Mouse (Mus musculus) left cerebral cortex, postnatal 36 days (tissue): ENCODE data around the gene Baz1a. TPM values are rescaled to one million over a fixed set of nuclear protein-coding genes. Genes with fewer than 3 reads are reported as not detected.
A peak's percentile ranks its signal among the peaks of the same experiment; 100 is the strongest.
"Not testable (repeated sequence)": the region's sequence is repeated elsewhere in the genome, so short reads cannot be mapped to it uniquely, and the experiment has no call there.

Experiments used
- DNase-seq, 2 experiments: peaks; one replicate each; pipeline ENCODE4 v3.0.0; 2021 to 2022; ENCODE audit warnings: low spot score in 2 of 2, mixed read lengths in 1 of 2
- intact Hi-C: fragments of 180-260 bp; cut with DNase I; formaldehyde crosslinking; loops from one replicate; pipeline ENCODE4 v1.15.1; 2025
- total RNA-seq, 2 experiments: library from RNA; stranded (reverse); gene quantifications; 2 replicates each; pipeline ENCODE4 v1.2.3; 2021

Gene Baz1a
- total RNA-seq, 2 experiments from 2014 or later: 2.4 to 5.3 TPM

DNA sequence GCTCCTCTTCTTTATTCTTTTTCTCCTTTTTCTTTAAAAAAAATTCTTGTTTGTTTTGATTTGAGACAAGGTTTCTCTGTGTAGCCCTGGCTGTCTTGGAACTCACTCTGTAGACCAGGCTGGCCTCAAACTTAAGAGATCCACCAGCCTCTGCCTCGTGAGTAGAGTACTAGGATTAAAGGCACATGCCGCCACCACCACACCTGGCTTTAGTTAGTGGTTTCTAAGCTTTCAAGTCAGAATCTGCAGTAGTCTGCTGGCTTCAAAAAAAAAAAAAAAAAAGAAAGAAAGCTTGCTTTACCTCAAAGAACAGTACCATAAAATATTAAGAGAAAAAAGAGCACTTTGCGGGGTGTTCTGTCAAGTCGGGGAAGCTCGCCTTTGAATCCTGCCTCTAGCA, 1.3 kb upstream of the Baz1a start:
- DNase-seq: no peak

DNA sequence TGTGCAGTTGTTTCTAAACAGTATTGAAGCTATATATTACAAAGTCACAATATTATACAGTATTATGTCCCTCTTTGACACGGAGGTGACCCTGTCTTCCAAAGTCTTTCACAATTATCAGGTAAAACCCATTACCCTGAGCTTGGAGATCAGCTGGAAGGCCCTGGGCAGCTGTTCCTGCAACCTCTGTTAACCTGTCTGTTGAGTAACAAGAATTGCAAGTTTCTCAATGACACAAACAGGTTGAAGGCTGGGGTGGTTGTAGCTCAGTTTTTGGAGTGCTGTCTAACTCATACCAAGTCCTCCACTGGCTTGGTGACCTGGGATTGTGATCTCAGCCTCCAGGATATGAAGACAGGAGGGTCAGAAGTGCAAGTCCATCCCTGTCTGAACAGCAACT, 1.1 kb downstream of the Baz1a start:
- no peak for DNase-seq
- intact Hi-C loops: no loop called here

More for the DNA sequence above, 1.3 kb upstream of the Baz1a start:
- intact Hi-C loops: no loop called here

DNA sequence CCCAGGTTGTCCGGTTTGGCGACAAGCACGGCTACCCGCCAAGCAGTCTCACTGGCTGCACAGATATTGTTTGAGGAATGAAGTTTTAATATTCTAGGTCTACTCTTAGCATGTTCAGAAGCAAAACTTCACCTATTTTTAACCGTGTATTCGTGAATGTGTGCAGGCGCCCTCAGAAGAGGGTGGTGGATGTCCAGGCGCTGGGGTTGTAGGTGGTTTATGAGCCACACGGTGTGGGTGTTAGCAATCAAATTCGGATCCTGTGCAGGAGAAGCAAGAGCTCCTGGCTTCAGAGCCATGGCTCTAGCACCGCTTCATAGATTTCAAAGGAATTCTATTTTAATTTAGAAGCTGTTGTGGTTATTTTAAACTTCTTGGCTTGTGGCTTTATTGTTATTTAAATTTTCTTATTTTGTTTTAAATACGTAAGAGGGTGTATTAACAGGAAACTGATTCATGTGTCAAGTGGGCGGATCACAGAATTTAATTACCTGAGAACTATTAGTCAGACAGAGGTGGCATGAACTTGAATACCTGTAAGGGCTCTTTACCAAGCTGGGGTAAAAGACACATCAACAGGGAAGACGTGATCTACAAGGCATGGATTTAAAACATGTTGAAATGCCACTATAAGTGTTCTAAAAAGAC, 6.7 kb downstream of the Baz1a start:
- peak; percentile 21 to 43 for DNase-seq
- intact Hi-C loops: loop anchor here (2.0 kb wide), 1 partner anchor 23 kb away; no protein-coding TSS in a partner anchor

DNA sequence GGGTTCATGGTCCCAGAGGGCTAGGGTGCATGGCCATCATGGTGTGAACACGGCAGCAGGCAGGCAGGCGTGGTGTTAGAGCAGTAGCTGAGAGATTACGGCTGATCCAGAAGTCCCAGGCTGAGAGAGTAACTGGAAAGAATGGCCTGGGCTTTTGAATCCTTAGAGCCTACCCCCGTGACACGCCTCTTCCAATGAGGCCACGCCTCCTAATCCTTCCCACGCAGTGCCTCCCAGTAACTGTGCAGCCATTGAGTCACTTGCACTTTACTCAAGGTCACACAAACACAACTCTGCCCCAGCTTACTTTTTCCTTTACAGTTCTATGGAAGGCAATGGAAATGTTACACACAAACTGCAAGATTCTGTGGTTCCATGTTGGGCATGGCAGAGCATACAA, 8.1 kb downstream of the Baz1a start:
- DNase-seq: no peak
- intact Hi-C loops: loop anchor here (2.0 kb wide), 1 partner anchor 21 kb away; no protein-coding TSS in a partner anchor

DNA sequence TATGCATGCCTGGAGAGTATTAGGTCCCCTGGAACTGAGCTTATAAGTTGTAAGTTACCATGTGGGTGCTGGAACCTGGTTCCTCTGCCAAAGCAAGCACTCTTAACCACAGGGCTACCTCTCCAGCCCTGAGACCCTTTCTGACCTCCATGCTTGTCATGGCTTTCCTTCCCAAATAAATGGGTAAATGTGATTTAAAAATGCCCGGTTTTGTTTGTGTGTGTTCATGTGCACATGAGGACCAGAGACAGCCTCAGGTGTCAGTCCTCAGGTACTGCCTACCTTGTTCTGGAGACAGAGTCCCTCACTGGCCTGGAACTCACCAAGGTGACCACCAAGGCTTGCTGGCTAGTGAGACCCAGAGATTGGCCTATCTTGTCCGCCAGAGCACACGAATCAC, 9.8 kb downstream of the Baz1a start:
- no peak for DNase-seq
- intact Hi-C loops: no loop called here

DNA sequence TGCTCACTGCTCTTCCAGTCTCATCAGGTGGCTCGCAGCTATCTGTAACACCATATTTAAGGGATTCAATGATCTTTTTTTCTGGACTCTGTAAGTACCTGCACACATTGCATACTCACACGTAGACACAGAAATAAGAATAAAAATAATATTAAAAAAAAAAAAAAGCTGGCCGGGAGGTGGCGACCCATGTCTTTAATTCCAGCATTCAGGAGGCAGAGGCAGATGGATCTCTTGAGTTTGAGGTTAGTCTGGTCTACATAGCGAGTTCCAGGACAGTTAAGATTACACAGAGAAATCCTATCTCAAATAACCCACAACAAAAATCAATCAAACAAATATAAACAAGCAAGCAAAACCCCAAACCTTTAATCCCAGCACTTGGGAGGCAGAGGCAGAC, 10.3 kb downstream of the Baz1a start:
- DNase-seq: no peak
- intact Hi-C loops: no loop called here

DNA sequence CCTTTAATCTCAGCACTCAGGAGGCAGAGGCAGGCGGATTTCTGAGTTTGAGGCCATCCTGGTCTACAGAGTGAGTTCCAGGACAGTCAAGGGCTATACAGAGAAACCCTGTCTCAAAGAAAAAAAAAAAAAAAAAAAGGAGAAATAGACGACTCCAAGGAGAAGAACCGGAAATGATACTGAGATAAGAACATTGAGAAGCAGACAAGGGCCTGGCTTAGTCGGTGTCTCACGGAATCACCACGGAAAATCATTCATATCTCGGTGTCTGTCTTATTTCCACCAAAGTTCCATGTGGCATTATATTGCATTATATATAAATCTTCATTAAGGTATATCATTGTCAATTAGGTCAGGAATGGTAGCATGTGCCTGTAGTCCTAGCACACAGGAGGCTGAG, 11.6 kb downstream of the Baz1a start:
- DNase-seq, intact Hi-C loops: not testable (repeated sequence)

DNA sequence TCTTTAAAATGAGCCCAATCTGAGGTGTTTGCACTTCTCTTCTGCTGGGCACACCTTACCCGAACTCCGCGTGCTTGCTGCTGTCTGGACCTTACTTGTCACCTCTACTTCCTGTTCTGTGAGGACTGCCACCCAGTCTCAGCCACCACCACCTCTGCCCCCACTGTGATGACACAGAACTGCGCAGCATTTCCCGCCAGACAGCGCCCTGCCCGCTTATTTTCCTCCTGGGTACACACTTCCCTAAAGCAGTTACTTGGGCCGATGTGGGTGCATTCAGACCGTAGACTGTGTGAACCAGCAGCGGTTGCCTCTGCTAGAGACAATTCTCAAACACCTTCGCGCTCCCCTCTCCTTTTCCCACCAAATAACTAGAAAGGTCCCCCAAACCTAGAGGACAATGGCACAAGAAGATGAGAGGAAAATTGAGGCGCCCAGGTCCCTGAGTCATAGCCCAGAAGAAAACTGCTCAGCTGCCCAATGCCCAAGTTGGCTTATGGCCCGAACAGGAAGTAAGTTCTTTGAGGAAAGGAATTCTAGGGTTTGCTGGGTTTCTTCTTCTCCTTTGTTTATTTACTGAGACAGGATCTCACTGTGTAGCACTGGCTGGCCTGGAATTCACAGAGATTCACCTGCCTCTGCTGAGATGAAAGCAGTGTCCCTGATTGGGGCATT, 15.0 kb downstream of the Baz1a start:
- intact Hi-C loops: no loop called here
- no peak for DNase-seq

DNA sequence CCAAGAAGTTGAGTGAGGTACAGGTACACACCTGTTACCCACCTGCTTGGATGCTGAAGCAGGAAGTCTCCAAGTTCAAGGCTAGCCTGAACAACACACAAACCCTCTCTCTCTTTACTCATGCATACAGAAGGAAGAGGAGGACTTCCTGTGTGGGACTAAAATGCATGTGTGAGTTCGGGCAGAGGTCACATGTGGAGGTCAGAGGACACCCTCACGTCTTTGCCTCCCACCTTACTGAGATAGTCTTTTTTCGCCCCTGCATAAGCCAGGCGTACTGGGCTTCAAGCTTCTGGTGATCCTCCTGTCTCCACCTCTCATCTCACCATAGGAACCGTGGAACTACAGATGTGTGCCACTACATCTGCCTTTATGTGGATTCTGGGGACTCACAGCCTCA, 15.7 kb downstream of the Baz1a start:
- DNase-seq: no peak
- intact Hi-C loops: no loop called here

DNA sequence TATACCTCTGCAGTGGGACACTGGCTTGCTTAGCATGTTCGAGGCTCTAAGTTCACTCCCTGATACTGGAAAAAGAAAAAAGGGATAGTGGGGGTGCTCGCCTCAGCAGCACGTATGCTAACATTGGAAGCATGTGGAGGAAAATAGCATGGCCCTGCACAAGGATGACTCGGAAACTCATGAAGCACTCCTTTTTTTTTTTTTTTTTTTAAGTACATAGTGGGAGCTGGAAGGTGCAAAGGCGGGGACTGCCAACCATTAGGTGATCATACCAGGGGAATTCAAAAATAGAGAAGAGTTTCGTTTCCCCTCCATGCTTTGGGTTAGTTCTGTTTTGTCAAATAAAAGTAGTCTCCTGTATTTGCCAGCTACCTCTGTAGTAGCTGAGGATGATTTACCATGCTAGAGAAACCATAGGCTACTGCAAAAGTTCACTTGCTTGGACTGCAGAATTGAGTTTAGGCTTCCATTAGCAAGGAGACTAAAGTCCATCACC, 17.1 kb downstream of the Baz1a start:
- no peak for DNase-seq
- intact Hi-C loops: no loop called here

DNA sequence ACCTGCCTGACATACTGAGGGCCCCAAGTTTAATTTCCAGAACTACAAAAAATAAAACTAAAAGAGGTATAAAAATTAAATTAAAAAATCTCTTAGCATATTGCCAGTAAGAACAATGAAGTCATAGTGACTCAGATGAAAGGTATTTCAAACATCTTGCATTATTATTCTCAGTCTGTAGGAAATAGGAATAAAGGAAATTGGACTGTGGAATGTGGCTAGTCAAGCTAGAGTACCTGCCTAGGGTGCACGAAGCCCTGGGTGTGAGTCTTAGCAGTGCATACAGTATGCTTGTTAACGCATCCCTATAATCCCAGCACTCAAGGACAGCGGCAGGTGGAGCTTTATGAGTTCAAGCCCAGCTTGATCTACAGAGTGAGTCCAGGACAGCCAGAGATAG, 18.2 kb downstream of the Baz1a start:
- DNase-seq: no peak
- intact Hi-C loops: no loop called here

DNA sequence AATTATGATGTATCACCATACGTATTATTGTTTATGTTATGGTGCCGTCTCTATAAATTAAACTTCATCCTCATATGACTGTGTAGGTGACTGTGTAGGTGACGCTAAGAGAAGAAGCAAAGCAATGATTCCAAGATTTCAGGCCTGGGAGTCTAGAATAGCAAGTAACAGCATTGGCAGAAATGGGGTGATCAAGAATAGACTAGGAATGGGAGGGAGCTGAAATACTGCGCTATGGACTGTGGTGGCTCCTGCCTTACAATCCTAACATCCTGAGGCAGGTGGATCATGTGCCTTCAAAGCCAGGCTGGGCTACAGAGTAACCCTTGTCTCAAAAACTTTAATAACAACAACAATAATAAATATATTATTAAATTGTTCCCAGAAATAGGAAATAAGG, 19.7 kb downstream of the Baz1a start:
- intact Hi-C loops: no loop called here
- DNase-seq: no peak

DNA sequence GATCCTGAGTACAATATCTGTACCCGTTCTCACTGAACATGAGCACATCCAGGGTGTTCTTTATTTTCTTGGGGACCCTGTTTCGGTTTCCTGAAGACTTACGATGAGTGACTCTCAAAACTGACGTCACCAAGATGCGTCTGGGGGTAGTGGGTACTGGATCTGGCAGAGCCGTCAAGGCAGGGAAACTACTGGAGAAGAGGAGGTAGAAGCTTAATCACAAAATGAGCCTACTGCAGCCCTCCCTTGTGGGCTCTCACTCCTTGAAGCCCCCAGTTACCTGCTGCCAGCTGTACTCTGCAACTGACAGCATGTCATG, 20.1 kb downstream of the Baz1a start:
- intact Hi-C loops: no loop called here
- DNase-seq: peak; percentile 7 to 18

DNA sequence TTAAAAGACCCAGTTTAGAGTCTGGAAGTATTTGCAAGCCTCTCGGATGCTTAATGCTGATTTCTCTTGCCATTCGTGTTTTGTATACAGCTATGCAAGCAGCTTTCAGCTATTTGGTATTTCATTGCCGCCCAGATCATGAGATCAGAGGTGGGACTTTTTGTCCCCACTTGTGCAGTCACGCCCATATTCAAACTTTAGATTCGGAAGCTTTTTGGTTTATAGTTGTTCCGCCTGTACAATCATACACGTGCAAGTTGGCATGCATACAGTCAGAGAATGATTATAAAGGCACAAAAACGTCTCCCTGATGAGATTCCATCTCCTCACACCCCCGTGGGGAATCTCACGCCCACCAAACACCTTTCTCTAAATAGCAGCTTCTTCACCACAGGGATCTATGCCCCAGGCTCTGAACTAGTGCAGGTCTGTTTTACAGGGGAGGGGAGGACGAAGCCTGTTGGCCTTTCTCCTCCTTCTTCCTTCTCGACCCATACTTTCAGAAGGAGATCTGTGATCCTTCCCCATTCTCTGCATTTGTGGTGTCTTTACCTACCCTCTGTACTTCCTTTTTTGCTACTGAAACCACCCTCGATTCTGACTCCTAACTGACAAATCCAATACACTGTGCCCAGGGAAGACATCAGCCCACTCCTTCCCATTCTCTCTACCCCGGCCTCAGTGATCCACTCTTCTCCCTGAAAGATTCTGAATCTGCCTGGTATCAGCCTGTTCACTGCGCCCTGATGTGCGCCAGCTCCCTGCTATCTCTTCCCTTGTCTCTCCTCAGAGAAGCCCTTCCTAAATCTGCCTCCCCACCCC, 20.7 kb downstream of the Baz1a start:
- peak in 1 of 2 experiments; percentile 17 for DNase-seq
- intact Hi-C loops: no loop called here

DNA sequence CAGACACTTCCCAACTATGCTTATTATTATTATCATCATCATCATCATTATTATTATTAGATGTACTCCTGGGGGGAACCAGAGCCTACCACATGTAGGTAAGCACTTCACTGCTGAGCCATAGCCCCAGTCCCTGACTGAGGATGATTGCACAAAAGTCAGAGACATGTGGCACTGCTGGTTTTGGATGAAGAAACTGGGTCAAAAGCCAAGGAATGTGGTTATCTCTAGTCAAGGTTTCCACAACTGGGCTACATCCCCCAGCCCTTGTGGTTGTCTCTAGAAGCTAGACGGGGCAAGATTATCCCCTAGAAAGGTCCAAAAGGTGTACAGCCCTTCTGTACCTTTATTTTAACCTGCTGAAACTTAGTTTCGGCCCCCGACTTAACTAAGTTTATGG, 21.3 kb downstream of the Baz1a start:
- intact Hi-C loops: no loop called here
- no peak for DNase-seq

DNA sequence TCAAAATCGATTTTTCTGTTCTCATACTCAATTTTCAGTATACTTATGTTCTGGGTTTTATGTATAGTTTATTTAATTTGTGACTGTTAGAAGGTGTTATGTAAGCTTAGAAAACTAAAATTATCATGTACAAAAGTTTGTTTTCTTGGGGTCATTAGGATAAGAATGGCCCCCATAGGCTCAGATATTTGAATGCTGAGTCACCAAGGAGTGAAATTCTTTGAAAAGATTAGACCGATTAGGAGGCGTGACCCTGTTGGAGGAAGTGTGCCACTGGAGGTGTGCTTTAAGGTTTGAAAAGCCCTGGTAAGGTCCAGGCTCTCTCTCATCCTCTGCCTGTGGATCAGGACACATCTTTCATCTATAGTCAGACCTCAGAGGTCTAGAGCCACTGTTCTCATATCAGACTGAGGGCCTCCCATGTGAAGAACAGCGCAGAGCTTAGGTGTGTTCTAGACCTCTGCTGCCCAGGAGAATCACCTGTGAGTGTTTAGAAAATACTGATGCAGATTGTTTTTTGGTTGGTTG, 25.8 kb downstream of the Baz1a start:
- DNase-seq: no peak
- intact Hi-C loops: loop anchor here (10.0 kb wide), 1 partner anchor 124 kb away; the partner anchor contains the start of gene Cfl2

DNA sequence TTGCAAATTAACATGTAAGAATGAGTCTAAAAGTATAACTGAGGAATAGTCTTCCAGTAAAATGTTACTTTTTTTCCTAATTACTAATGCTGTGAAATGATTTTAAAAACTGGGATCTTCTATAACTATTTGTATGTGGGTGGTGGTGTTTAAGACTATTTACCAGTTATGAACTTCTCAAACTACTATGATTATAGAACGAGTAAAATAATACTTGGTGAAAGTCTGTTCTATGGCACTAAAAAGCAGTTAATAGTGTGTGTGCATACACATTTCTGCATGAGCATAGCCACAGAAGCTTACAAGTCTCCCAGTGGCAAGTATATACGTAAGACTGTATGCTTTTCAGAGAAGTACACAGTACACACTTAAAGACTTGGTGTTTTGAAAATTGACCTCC, 27.0 kb downstream of the Baz1a start:
- intact Hi-C loops: loop anchor here (10.0 kb wide), 1 partner anchor 122 kb away; the partner anchor contains the start of gene Cfl2
- DNase-seq: no peak

DNA sequence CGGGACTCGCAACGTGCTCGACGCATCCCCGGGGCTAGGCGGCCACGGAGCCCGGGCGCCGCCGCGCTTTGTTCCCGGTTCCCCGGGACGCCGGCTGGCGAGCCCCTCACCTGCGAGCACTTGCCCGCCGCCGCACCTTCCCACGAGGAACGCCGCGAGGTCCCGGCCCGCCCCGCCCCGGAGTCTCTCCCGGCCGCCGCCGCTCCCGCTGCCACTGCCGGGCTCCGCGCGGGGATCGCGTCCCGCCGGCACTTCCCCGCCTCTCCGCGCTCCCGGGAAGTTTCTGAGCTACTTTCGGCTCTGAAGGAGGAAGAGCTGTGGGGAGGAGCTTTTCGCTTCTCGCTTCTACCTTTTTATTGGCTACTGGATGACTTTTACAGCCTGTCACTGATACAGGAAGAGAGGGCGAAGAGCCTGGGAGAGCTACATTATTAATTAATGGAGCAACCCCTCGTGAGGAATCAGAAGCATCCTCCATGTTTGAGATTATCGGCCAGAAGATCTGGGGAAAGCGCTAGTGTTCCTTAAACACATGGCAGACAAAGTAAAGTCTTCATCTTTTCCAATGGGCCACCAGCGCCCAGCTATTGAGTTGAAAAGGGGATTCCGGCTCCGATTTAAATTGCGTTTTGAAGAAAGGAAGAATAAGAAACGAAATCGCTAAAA, 28.0 kb downstream of the Baz1a start, which contains the start of gene Gm20403:
Gene Gm20403 (minus strand): TSS at position 478 of the 666 bp plus-strand sequence.
- intact Hi-C loops: loop anchor here (10.0 kb wide), 1 partner anchor 121 kb away; the partner anchor contains the start of gene Cfl2
- DNase-seq: peak; percentile 39 to 41

DNA sequence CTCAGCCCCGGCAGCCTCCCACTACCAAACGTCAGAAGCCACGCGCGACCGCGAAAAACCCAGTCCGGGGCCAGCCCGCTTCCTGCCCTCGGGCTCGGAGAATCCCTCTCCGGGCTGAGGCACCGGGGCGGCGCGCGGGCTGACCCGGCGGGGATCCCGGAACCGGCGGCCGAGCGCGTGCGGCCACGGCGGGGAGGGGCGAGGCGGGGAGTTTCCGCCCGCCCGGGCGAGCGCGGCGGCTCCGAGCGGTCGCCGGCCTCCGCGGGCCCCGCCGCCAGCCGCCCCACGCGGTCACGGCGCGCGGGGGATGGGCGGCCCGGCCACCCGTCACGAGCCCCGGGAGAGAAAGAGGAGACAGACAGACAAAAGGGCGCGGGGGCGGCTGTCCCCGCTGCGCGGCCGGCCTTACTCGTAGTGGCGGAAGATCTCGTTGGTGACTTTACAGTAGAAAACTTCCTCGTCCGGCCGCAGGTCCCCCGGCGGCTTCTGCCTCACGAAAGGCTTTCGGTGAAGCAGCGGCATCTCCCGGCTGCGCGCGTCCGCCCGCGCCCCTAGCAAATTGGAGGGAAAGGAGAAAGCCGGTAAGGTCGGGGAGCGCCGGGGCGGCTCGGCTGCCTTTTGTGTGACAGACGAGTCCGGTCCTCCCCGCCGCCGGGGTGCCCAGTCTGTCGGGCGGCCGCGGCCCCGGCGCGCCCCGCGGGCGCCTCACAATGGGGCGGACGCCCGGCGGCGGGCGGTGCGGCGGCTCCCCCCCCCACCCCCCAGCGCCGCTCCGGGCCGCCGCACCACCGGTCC, 28.7 kb downstream of the Baz1a start:
- DNase-seq: peak; percentile 38 to 51
- intact Hi-C loops: loop anchor here (2.0 to 10.0 kb wide), 2 partner anchors 21 to 121 kb away; partner anchors contain the start of gene Cfl2
